Mouse (Mus musculus) testis, postnatal 10 days (tissue): Measurements from ENCODE around the gene Ttll5.

Source experiments
- DNase-seq: peaks from one replicate; pipeline ENCODE4 v3.0.0; 2021; ENCODE audit warnings: low spot score

The Ttll5 gene

GRCm38 (mm10) chr12:85839371-85840000 is 15.0 kb downstream of the Ttll5 start:
- no peak for DNase-seq

- peak; percentile 58 for DNase-seq
Measured at GRCm38 (mm10) chr12:85848164-85848958, 23.9 kb downstream of the Ttll5 start.

- DNase-seq = no peak
Measured at GRCm38 (mm10) chr12:85850661-85851060, 26.2 kb downstream of the Ttll5 start.

GRCm38 (mm10) chr12:85853836-85854235 is 29.4 kb downstream of the Ttll5 start:
- DNase-seq = no peak

- DNase-seq = peak; percentile 44
Measured at GRCm38 (mm10) chr12:85854271-85854670, 29.8 kb downstream of the Ttll5 start.

- DNase-seq = no peak
Measured at GRCm38 (mm10) chr12:85857300-85857699, 32.8 kb downstream of the Ttll5 start.

GRCm38 (mm10) chr12:85859111-85859510 is 34.7 kb downstream of the Ttll5 start:
- DNase-seq = no peak

- DNase-seq = no peak
Measured at GRCm38 (mm10) chr12:85859511-85860189, 35.2 kb downstream of the Ttll5 start.

GRCm38 (mm10) chr12:85862514-85862913 is 38.1 kb downstream of the Ttll5 start:
- DNase-seq = no peak

GRCm38 (mm10) chr12:85865526-85865925 is 41.1 kb downstream of the Ttll5 start:
- no peak for DNase-seq

- no peak for DNase-seq
Measured at GRCm38 (mm10) chr12:85866624-85867023, 42.2 kb downstream of the Ttll5 start.

- DNase-seq = no peak
Measured at GRCm38 (mm10) chr12:85867125-85867524, 42.7 kb downstream of the Ttll5 start.

- DNase-seq = no peak
Measured at GRCm38 (mm10) chr12:85869423-85869822, 45.0 kb downstream of the Ttll5 start.

- DNase-seq = no peak
Measured at GRCm38 (mm10) chr12:85879631-85880314, 55.3 kb downstream of the Ttll5 start.

GRCm38 (mm10) chr12:85885024-85885423 is 60.6 kb downstream of the Ttll5 start:
- no peak for DNase-seq

- DNase-seq = no peak
Measured at GRCm38 (mm10) chr12:85890054-85890453, 65.6 kb downstream of the Ttll5 start.

- DNase-seq = no peak
Measured at GRCm38 (mm10) chr12:85903986-85904385, 79.5 kb downstream of the Ttll5 start.

- DNase-seq = no peak
Measured at GRCm38 (mm10) chr12:85905666-85906065, 81.2 kb downstream of the Ttll5 start.

- no peak for DNase-seq
Measured at GRCm38 (mm10) chr12:85907896-85908295, 83.4 kb downstream of the Ttll5 start.

GRCm38 (mm10) chr12:85910811-85911210 is 86.4 kb downstream of the Ttll5 start:
- no peak for DNase-seq

GRCm38 (mm10) chr12:85912712-85913504 is 88.4 kb downstream of the Ttll5 start:
- no peak for DNase-seq

GRCm38 (mm10) chr12:85926897-85927296 is 102.4 kb downstream of the Ttll5 start:
- no peak for DNase-seq
